Mouse (Mus musculus) heart, embryonic 10.5 days (tissue): ENCODE data around the gene Dnajc16. TPM values are rescaled to one million over a fixed set of nuclear protein-coding genes. Genes with fewer than 3 reads are reported as not detected.
A peak's percentile ranks its signal among the peaks of the same experiment; 100 is the strongest.

ENCODE experiments used
- DNase-seq: peaks from one replicate; pipeline ENCODE4 v3.0.0-alpha.2; 2017; ENCODE audit warnings: low spot score
- H3K27ac ChIP-seq: fragments of 300-500 bp; sonication (generic); 2 replicates; pipeline ENCODE4 v1.5.1; 2016; ENCODE audit warnings: mild to moderate bottlenecking
- H3K27me3 ChIP-seq: fragments of 300-500 bp; sonication (generic); 2 replicates; pipeline ENCODE4 v1.6.1; 2016; ENCODE audit warnings: mild to moderate bottlenecking; ENCODE audit not compliant: poor library complexity, insufficient read depth, severe bottlenecking
- H3K36me3 ChIP-seq: fragments of 300-500 bp; sonication (generic); 2 replicates; pipeline ENCODE4 v1.6.1; 2016; ENCODE audit warnings: mild to moderate bottlenecking, moderate library complexity
- H3K4me1 ChIP-seq: fragments of 300-500 bp; sonication (generic); 2 replicates; pipeline ENCODE4 v1.6.1; 2016; ENCODE audit warnings: mild to moderate bottlenecking
- H3K4me3 ChIP-seq: fragments of 300-500 bp; sonication (generic); 2 replicates; pipeline ENCODE4 v1.5.1; 2016; ENCODE audit warnings: mild to moderate bottlenecking, moderate library complexity
- H3K9me3 ChIP-seq: fragments of 300-500 bp; sonication (generic); 2 replicates; pipeline ENCODE4 v1.6.1; 2016; ENCODE audit warnings: mild to moderate bottlenecking, moderate library complexity
- WGBS: fragments of 180-500 bp; shearing (Covaris S2); methylation state at CpG from one replicate; pipeline ENCODE4 v1.1.7; 2016; 5-methylcytosine and 5-hydroxymethylcytosine counted together
- polyA plus RNA-seq: library from polyadenylated mRNA; unstranded; fragments of >200 nt; fragmentation: Nextera tagmentation; extraction: Ambion mirVana; gene quantifications from 2 replicates; pipeline ENCODE4 v1.2.1, GENCODE M21; 2016

Gene Dnajc16
- polyA plus RNA-seq, 1 experiment from 2014 or later, result 5.4 TPM

GRCm38 (mm10) chr4:141730401-141730800 is 60.3 kb downstream of the Dnajc16 start:
- 82% methylated on average over 13 of the region's 13 CpGs for WGBS

GRCm38 (mm10) chr4:141729266-141729665 is 61.5 kb downstream of the Dnajc16 start:
- Histone ChIP-seq H3K27ac (no peak overlapping the region), H3K4me1 (no peaks in the 10 kb centered on the region), H3K4me3 (no peak overlapping the region), H3K27me3 (peaks cover 7% of the 10 kb centered on the region; the same call in 1 of the 2 replicates), H3K9me3 (no peaks in the 10 kb centered on the region), H3K36me3 (no peaks in the 10 kb centered on the region)
- no peak for DNase-seq
- 73% methylated on average over 3 of the region's 3 CpGs for WGBS

More at GRCm38 (mm10) chr4:141730401-141730800, 60.3 kb downstream of the Dnajc16 start:
- Histone ChIP-seq H3K4me3 (no peak overlapping the region), H3K9me3 (no peaks in the 10 kb centered on the region), H3K27me3 (peaks cover 7% of the 10 kb centered on the region; the same call in 1 of the 2 replicates), H3K36me3 (no peaks in the 10 kb centered on the region), H3K4me1 (0 out of 2 replicates have a peak, but pooled peaks cover 5% of the 10 kb centered on the region), H3K27ac (no peak overlapping the region)
- no peak for DNase-seq

GRCm38 (mm10) chr4:141725738-141726137 is 65.0 kb downstream of the Dnajc16 start:
- Histone ChIP-seq H3K9me3 (no peaks in the 10 kb centered on the region), H3K36me3 (peaks cover 2% of the 10 kb centered on the region), H3K4me3 (no peak overlapping the region), H3K27ac (no peak overlapping the region), H3K27me3 (peaks cover 7% of the 10 kb centered on the region; the same call in 1 of the 2 replicates), H3K4me1 (peaks cover 16% of the 10 kb centered on the region)
- no peak for DNase-seq
- WGBS, result 44% methylated on average over 3 of the region's 3 CpGs

DNA sequence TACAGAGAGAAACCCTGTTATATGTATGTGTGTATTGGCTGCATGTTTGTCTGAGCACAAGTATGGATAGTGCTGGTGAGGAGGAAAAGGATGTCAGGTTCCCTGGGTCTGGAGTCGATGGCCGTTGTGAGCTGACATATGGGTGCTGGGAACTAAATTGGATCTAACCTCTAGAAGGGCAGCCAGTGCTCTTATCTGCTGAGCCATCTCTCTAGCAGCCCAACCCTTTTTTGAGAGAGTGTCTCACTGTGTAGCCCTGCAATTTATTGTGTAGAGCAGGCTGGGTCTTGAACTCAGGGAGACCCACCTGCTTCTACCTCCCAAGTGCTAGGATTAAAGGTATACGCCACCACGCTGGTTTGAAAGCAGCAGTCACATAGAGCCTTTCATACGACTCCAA is 65.5 kb downstream of the Dnajc16 start:
- 76% methylated on average over 5 of the region's 5 CpGs for WGBS
- Histone ChIP-seq H3K36me3 (peaks cover 6% of the 10 kb centered on the region), H3K4me3 (no peak overlapping the region), H3K27me3 (peaks cover 2% of the 10 kb centered on the region; the same call in 1 of the 2 replicates), H3K9me3 (no peaks in the 10 kb centered on the region), H3K27ac (no peak overlapping the region), H3K4me1 (peaks cover 19% of the 10 kb centered on the region)
- no peak for DNase-seq

GRCm38 (mm10) chr4:141724594-141724993 is 66.1 kb downstream of the Dnajc16 start:
- WGBS, result 64% methylated on average over 11 of the region's 11 CpGs
- no peaks in the 10 kb centered on the region for H3K9me3 ChIP-seq
- no peak overlapping the region for H3K27ac ChIP-seq
- peaks cover 19% of the 10 kb centered on the region for H3K4me1 ChIP-seq
- no peak for DNase-seq
- peaks cover 12% of the 10 kb centered on the region for H3K36me3 ChIP-seq
- no peak overlapping the region for H3K4me3 ChIP-seq
- H3K27me3 ChIP-seq, result no peaks in the 10 kb centered on the region

DNA sequence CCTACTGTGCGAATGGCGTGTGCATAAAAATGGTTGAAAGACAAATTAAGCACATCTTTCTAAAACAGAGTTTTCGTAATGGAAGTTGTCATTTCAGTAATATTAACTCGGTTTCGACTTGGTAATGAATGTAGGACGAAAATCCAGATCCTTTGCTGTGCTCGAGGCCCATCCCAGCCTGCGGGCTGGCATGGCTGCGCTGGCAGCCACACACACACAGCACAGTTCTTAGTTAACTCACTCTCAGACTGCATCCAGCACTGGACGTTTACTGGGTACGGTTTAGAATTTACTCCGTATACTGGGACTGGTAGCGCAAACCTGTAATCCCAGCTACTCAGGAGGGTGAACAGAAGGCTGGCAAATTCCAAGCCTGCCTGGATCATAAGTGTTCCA is 67.1 kb downstream of the Dnajc16 start:
- no peaks in the 10 kb centered on the region for H3K9me3 ChIP-seq
- peaks cover 19% of the 10 kb centered on the region for H3K4me1 ChIP-seq
- H3K36me3 ChIP-seq, result peaks cover 12% of the 10 kb centered on the region
- H3K27ac ChIP-seq, result peak overlapping the region; percentile 98
- H3K27me3 ChIP-seq, result no peaks in the 10 kb centered on the region
- H3K4me3 ChIP-seq, result peak overlapping the region; percentile 100
- DNase-seq, result no peak
- WGBS, result 12% methylated on average over 13 of the region's 13 CpGs

GRCm38 (mm10) chr4:141722731-141723672 is 67.7 kb downstream of the Dnajc16 start, which contains the start of gene Ddi2:
TSS of gene Ddi2 (minus strand) at chr4:141723419.
- H3K27ac ChIP-seq, result peak within 1 kb of the TSS; percentile 98
- peak; percentile 94 for DNase-seq
- H3K36me3 ChIP-seq, result peaks cover 12% of the 10 kb centered on the region
- peak within 1 kb of the TSS; percentile 100 for H3K4me3 ChIP-seq
- no peaks in the 10 kb centered on the region for H3K9me3 ChIP-seq
- no peaks in the 10 kb centered on the region for H3K27me3 ChIP-seq
- WGBS, result under 1% methylated on average over 94 of the region's 105 CpGs
- H3K4me1 ChIP-seq, result peaks cover 19% of the 10 kb centered on the region

DNA sequence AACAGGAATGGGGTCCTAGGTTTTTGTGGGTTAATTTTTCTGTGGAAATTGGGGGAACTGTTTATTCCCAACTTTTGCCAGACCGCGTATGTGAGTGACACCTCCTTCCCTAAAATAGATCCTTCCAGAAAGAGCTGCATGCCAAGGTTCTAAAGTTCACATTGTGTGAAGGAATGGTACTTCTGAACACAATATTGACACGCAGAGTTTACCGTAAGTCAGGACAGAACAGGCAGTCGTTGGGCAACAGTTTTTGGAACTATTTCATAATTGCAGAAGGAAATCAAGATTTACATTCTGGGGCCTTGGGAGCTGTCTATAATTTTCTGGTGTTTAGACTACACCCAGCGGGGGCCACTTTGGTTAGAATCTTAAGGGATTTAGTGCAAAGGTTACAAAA is 68.8 kb downstream of the Dnajc16 start:
- DNase-seq, result no peak
- no peak overlapping the region for H3K27ac ChIP-seq
- no peaks in the 10 kb centered on the region for H3K27me3 ChIP-seq
- no peaks in the 10 kb centered on the region for H3K9me3 ChIP-seq
- peaks cover 19% of the 10 kb centered on the region for H3K4me1 ChIP-seq
- peak overlapping the region; percentile 100 for H3K4me3 ChIP-seq
- H3K36me3 ChIP-seq, result peaks cover 16% of the 10 kb centered on the region
- WGBS, result 62% methylated on average over 6 of the region's 6 CpGs

DNA sequence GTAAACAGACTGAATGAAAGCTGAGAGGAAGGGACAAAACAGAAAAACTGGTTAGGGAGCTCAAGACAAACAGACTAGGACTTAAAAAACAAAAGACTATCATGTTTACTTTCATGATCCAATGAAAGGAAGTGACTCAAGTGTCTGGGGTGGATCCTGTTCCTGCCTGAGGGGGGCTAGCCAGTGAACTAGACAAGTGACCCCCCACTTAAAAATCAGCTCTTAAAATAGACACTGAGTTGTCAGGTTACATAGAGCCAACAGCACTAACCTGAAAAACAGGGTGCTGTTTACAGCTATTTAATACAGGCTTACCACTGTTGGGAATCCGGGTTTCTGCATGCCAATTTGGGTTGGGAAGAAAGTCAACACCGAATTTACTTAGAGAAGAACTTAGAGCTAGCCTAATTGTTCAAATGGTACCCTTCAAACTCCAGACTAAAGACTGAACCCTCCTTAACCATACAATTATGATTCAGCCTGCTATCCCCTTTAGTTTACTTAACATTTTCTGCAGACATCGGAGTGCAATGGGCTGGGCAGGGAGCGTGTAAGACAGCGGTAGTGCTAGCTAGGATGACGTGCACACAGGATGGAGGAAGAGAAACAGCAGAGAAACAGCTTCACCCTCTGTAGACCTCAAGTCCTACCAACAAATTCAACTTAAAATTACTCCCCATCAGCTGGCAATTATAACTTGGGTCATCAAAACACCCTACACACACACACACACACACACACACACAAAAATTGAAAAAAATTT is 69.8 kb downstream of the Dnajc16 start:
- Histone ChIP-seq H3K4me3 (peak overlapping the region; percentile 100; the same call in 1 of the 2 replicates), H3K27me3 (no peaks in the 10 kb centered on the region), H3K36me3 (peaks cover 18% of the 10 kb centered on the region), H3K4me1 (peaks cover 25% of the 10 kb centered on the region), H3K9me3 (no peaks in the 10 kb centered on the region), H3K27ac (peak overlapping the region; percentile 7; the same call in 1 of the 2 replicates)
- DNase-seq, result no peak
- WGBS, result 67% methylated on average over 6 of the region's 6 CpGs

DNA sequence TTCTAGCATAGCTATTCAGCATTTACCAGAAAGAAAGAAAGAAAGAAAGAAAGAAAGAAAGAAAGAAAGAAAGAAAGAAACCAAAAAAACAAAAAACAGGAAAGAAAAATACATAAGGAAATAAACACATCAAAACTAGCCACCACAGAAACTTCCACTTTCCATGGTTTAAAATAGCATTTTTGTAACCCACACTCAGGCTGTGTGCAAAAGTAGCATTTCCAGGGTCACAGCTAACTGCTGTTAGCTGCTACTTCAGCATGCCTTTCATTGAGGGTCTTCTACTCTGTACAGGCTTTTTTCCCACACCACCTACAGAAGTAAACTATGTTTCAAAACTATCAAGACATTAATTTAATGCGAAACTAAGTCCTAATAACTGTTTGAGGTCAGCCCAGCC is 71.4 kb downstream of the Dnajc16 start:
- Histone ChIP-seq H3K27ac (no peak overlapping the region), H3K27me3 (no peaks in the 10 kb centered on the region), H3K4me3 (no peak overlapping the region), H3K9me3 (no peaks in the 10 kb centered on the region), H3K4me1 (peaks cover 37% of the 10 kb centered on the region), H3K36me3 (peaks cover 19% of the 10 kb centered on the region)
- no peak for DNase-seq
- 94% methylated on average over 1 of the region's 1 CpGs for WGBS

GRCm38 (mm10) chr4:141717633-141718032 is 73.1 kb downstream of the Dnajc16 start:
- H3K27ac ChIP-seq, result no peak overlapping the region
- DNase-seq, result no peak
- no peaks in the 10 kb centered on the region for H3K9me3 ChIP-seq
- peaks cover 35% of the 10 kb centered on the region for H3K36me3 ChIP-seq
- WGBS, result 85% methylated on average over 4 of the region's 4 CpGs
- H3K4me3 ChIP-seq, result no peak overlapping the region
- no peaks in the 10 kb centered on the region for H3K27me3 ChIP-seq
- H3K4me1 ChIP-seq, result peaks cover 39% of the 10 kb centered on the region

DNA sequence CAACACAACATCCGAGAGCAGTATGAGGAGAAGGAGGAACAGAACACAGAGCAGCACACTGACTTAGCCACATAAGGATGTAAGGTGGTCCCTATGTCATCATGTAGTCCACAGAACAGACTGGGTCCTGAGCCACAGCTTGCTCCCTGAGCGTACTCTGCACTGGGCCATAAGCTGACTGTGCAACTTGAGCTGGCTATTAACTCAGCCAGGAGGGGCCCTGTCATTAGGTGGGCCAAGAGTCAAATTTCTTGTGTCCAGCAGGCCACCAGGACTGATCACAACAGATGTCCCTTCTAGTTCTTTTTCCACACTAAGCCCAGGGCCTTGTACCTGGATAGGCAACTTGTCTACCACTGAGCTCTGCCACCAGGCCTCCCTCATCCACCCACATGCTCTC is 75.7 kb downstream of the Dnajc16 start:
- H3K9me3 ChIP-seq, result no peaks in the 10 kb centered on the region
- H3K36me3 ChIP-seq, result peaks cover 51% of the 10 kb centered on the region
- peak overlapping the region; percentile 44; the same call in 1 of the 2 replicates for H3K27ac ChIP-seq
- H3K27me3 ChIP-seq, result no peaks in the 10 kb centered on the region
- peaks cover 20% of the 10 kb centered on the region for H3K4me1 ChIP-seq
- no peak overlapping the region for H3K4me3 ChIP-seq
- DNase-seq, result no peak
- 76% methylated on average over 2 of the region's 2 CpGs for WGBS
